Mouse (Mus musculus): Measurements from ENCODE around the gene Mfsd14a. TPM values are rescaled to one million over a fixed set of nuclear protein-coding genes. Genes with fewer than 3 reads are reported as not detected.

Gene Mfsd14a
- polyA plus RNA-seq, 1 experiment, result 20.5 TPM

DNA sequence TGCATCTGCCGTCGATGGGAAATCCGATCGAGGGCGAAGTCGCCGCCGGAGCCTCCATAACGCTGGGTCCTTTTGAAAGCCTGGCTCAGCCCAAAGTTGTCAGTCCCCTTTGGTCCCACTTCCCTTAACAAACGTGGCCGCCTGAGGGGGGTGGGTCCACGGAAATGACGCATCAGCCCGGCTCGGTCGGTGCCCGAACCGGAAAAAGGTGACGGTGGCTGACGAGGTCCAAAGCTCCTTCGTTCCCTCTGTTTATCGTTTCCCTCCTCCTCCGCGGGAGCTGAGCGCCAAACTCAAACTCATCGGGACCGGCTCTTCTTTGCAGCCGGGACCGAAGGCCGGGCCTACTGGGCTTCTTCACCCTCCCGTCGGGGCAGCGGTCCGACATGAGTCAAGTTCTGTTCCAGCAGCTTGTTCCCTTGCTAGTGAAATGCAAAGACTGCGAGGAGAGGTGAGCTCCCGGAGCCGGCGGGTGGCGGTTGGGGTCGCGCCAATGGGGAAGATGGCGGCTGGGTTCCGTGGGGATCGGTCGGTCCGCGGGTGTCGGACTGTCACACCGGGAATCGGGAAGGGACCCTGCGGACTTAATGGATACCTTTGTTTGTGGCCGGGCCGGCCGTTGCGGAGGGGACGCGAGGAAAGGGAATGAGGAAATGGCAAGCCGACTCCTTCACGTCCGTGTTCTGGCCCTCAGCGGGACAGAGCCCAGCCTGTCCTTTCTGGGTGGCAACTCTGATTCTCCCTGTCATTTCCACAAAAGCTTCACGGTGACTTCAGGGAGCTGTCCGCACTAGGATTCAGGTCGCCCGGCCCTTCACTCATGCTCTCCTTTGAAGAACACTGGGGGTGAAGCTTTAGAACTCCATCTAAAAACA lies 67.5 kb downstream of the Mfsd14a start, which contains the start of gene Sass6:
Gene Sass6, plus strand, starts transcription at position 255 of the 875 bp plus-strand sequence.
- H3K4me1 ChIP-seq (ENCODE audit: control insufficient read depth, insufficient read depth, insufficient read length, low read length), result no peaks in the 10 kb centered on the region
- H3K27ac ChIP-seq (replicated peaks; ENCODE audit: low read depth, low read length), result peak within 1 kb of the TSS; percentile 85
- H3K4me3 ChIP-seq (ENCODE audit: insufficient read depth, low read depth, low read length), result peak within 1 kb of the TSS; percentile 91

DNA sequence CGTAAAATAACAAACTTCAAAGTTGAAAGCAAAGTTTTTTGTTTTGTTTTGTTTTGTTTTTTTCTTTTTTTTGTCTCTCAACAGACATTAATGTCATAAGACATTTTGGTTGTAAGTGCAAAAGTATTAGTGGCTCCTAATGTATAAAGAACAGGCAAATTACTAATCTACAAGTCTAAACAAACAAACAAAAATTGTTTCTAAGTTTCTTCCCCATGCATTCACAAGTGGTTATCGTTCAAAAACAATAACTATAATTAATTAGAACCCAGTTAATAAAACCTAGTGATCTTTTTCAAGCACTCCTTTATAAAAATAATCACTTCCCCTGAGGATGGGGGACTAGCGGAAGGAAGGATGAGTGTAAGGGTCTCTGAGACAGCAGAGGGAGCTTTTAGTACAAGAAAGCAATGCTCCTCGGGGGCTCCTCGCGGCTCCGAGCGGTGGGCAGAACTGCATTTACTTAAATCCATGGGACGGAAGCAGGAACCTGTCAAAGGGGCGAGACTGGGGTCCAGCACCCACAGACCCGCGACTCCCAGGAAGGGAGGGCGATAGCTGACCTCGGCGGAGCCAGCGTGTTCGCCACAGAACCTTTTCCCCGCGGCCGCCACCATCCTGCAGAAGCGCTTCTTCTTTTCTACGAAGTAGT lies 68.3 kb downstream of the Mfsd14a start:
- peak overlapping the region; percentile 85 for H3K27ac ChIP-seq (replicated peaks; ENCODE audit: low read depth, low read length)
- H3K4me3 ChIP-seq (ENCODE audit: insufficient read depth, low read depth, low read length), result peak overlapping the region; percentile 91
- H3K4me1 ChIP-seq (ENCODE audit: control insufficient read depth, insufficient read depth, insufficient read length, low read length), result no peaks in the 10 kb centered on the region

GRCm38 (mm10) chr3:116582201-116582600 lies 80.3 kb downstream of the Mfsd14a start:
- Histone ChIP-seq H3K4me3 (ENCODE audit: insufficient read depth, low read depth, low read length) (no peak overlapping the region), H3K4me1 (ENCODE audit: control insufficient read depth, insufficient read depth, insufficient read length, low read length) (no peaks in the 10 kb centered on the region), H3K27ac (replicated peaks; ENCODE audit: low read depth, low read length) (no peak overlapping the region)

Other genes starting within 250 kb of the Mfsd14a start
- gene Cdc14a, start 238.6 kb downstream of the Mfsd14a start, polyA plus RNA-seq (2012; ENCODE audit: insufficient read depth, insufficient read length, missing spikeins), result 2.7 and 4.2 TPM in 2 replicates
- 31.1 and 31.3 TPM in 2 replicates for gene Rtca, start 154.5 kb downstream of the Mfsd14a start, polyA plus RNA-seq (2012; ENCODE audit: insufficient read depth, insufficient read length, missing spikeins)
- 127 and 150 TPM in 2 replicates for gene Dbt, start 149.6 kb downstream of the Mfsd14a start, polyA plus RNA-seq (2012; ENCODE audit: insufficient read depth, insufficient read length, missing spikeins)
- gene Lrrc39, start 99.7 kb downstream of the Mfsd14a start, polyA plus RNA-seq (2012; ENCODE audit: insufficient read depth, insufficient read length, missing spikeins), result 38.1 and 38.8 TPM in 2 replicates
- gene Sass6, start 67.7 kb downstream of the Mfsd14a start, polyA plus RNA-seq (2012; ENCODE audit: insufficient read depth, insufficient read length, missing spikeins), result 0.87 and 1.6 TPM in 2 replicates
- 6.0 and 7.5 TPM in 2 replicates for gene Trmt13, start 48.1 kb downstream of the Mfsd14a start, polyA plus RNA-seq (2012; ENCODE audit: insufficient read depth, insufficient read length, missing spikeins)
- not detected in 2 replicates for gene Gm43191, start 18.6 kb upstream of the Mfsd14a start, polyA plus RNA-seq (2012; ENCODE audit: insufficient read depth, insufficient read length, missing spikeins)
- gene Slc35a3, start 50.2 kb upstream of the Mfsd14a start, polyA plus RNA-seq (2012; ENCODE audit: insufficient read depth, insufficient read length, missing spikeins), result 9.6 and 12.6 TPM in 2 replicates
- 68.4 and 87.7 TPM in 2 replicates for gene Agl, start 145.5 kb upstream of the Mfsd14a start, polyA plus RNA-seq (2012; ENCODE audit: insufficient read depth, insufficient read length, missing spikeins)
- gene Frrs1, start 196.8 kb upstream of the Mfsd14a start, polyA plus RNA-seq (2012; ENCODE audit: insufficient read depth, insufficient read length, missing spikeins), result 5.1 and 8.2 TPM in 2 replicates

Measured in brown adipose tissue, adult 24 weeks (tissue).